Mouse (Mus musculus) liver, embryonic 14.5 days (tissue): Measurements from ENCODE around the gene Kdm5b.

ENCODE experiments used
- CTCF ChIP-seq: IDR thresholded peaks from 2 replicates; pipeline ENCODE4 v1.5.1; 2016; ENCODE audit warnings: antibody characterized with exemption, low read depth, control low read depth
- EP300 ChIP-seq: IDR thresholded peaks from 2 replicates; pipeline ENCODE4 v1.6.1; 2016; ENCODE audit warnings: antibody characterized with exemption, low read depth

- TF ChIP-seq CTCF, result no peak
- no peak for TF ChIP-seq EP300
Measured at GRCm38 (mm10) chr1:134525015-134525414, 35.0 kb upstream of the Kdm5b start.
